ENCODE assay signal across 25 mouse cellular contexts in the genomic region with DNA sequence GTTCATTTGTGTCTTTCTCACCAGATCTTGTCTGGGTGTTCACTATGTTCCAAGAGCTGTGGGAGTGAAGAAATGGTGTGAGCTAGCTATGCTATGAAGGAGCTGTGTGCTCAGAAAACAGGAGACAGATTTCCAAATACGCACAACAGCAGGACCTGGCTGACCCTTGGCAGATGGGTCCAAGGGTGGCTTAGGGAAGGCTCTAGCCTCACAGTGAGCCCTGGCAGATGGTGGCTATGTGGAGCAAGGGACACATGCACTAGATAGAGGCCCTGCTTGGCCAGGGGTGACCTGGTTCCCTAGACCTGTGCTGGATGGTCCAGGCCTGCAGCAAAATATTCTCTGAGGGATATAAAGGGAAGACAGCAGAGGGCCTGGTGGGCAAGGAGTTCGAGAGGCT. TPM values are rescaled to one million over a fixed set of nuclear protein-coding genes. Genes with fewer than 3 reads are reported as not detected.
DNase-seq lines count a peak whose midpoint lies in the region; ATAC-seq lines count a peak whose summit lies in the region.
"Had no signal": no experiment of that assay in that cellular context is flagged by ENCODE, and none has a peak within 500 bp of the region (broad histone marks: within the 10 kb centered on the region; RNA-seq: fewer than 3 reads in every experiment).

No protein-coding gene starts in this region.

- no peak overlapping the region for H3K4me3 ChIP-seq in kidney, embryonic 15.5 days (replicated peaks)
- H3K4me3 ChIP-seq in heart, embryonic 10.5 days: no peak overlapping the region
- H3K4me3 ChIP-seq: forebrain, embryonic 10.5 days; heart, embryonic 13.5 days; hindbrain, embryonic 13.5 days; midbrain, embryonic 15.5 days; myocyte; stomach, embryonic 15.5 days had no signal

- no peak for DNase-seq in cerebellum, postnatal 4 days (ENCODE audit: low spot score in 2 of 2)
- DNase-seq in kidney, postnatal 36 days: peak; percentile 41 to 58
- peak; percentile 38 to 52 for DNase-seq in cerebellum, postnatal 25 days
- peak; percentile 49 for DNase-seq in yolk sac, embryonic 10.5 days (ENCODE audit: low spot score)
- no peak for DNase-seq in heart, embryonic 10.5 days (ENCODE audit: low spot score)
- DNase-seq in embryo, embryonic 10 days (ENCODE audit: low spot score): no peak
- DNase-seq: adrenal gland, postnatal 10 days; gastrocnemius, postnatal 10 days; heart, adult 11 months; right cerebral cortex, postnatal 14 days; thymus, adult 2 months had no signal

- H3K9me3 ChIP-seq in kidney, embryonic 15.5 days (replicated peaks): no peaks in the 10 kb centered on the region
- H3K9me3 ChIP-seq in heart, embryonic 10.5 days: no peaks in the 10 kb centered on the region
- H3K9me3 ChIP-seq: forebrain, embryonic 10.5 days; heart, embryonic 13.5 days; hindbrain, embryonic 13.5 days; midbrain, embryonic 15.5 days; stomach, embryonic 15.5 days had no signal

- WGBS in kidney, embryonic 15.5 days: 82% methylated on average over 2 of the region's 2 CpGs
- 80% methylated on average over 2 of the region's 2 CpGs for WGBS in heart, embryonic 10.5 days

- no peaks in the 10 kb centered on the region for H3K36me3 ChIP-seq in kidney, embryonic 15.5 days
- H3K36me3 ChIP-seq in heart, embryonic 10.5 days: peaks cover 9% of the 10 kb centered on the region
- H3K36me3 ChIP-seq: stomach, embryonic 15.5 days had no signal

- 0 out of 2 replicates have a peak, but pooled peaks have one; percentile 46 for ATAC-seq in cerebellum, adult (ENCODE audit: insufficient number of reproducible peaks, low FRiP score, low TSS enrichment)
- ATAC-seq in kidney, embryonic 15.5 days (replicated peaks; ENCODE audit: low FRiP score): no peak
- ATAC-seq: inflammation-experienced regulatory T-cells, adult 6 months; midbrain, embryonic 15.5 days had no signal

- H3K4me1 ChIP-seq in kidney, embryonic 15.5 days: 0 out of 2 replicates have a peak, but pooled peaks cover 5% of the 10 kb centered on the region
- H3K4me1 ChIP-seq in heart, embryonic 10.5 days: peaks cover 32% of the 10 kb centered on the region
- H3K4me1 ChIP-seq: forebrain, embryonic 10.5 days; midbrain, embryonic 15.5 days had no signal

- H3K27ac ChIP-seq in kidney, embryonic 15.5 days: no peak overlapping the region
- H3K27ac ChIP-seq in heart, embryonic 10.5 days: no peak overlapping the region
- H3K27ac ChIP-seq: forebrain, embryonic 10.5 days; heart, embryonic 13.5 days; hindbrain, embryonic 13.5 days; midbrain, embryonic 15.5 days; stomach, embryonic 15.5 days had no signal

- H3K9ac ChIP-seq in kidney, embryonic 15.5 days: no peak overlapping the region
- H3K9ac ChIP-seq: heart, embryonic 13.5 days; hindbrain, embryonic 13.5 days; midbrain, embryonic 15.5 days; stomach, embryonic 15.5 days had no signal

- no peak overlapping the region for H3K4me2 ChIP-seq in kidney, embryonic 15.5 days
- H3K4me2 ChIP-seq: heart, embryonic 13.5 days; hindbrain, embryonic 13.5 days; midbrain, embryonic 15.5 days; stomach, embryonic 15.5 days had no signal

- H3K27me3 ChIP-seq in kidney, embryonic 15.5 days: no peaks in the 10 kb centered on the region
- no peaks in the 10 kb centered on the region for H3K27me3 ChIP-seq in heart, embryonic 10.5 days (ENCODE audit: insufficient read depth, poor library complexity, severe bottlenecking)
- H3K27me3 ChIP-seq: heart, embryonic 13.5 days; hindbrain, embryonic 13.5 days; midbrain, embryonic 15.5 days; stomach, embryonic 15.5 days had no signal

RNA-seq across cellular contexts. Expression of gene Arhgef7, which starts 13.3 kb away (rescaled TPM):
- 38.6 and 40.1 TPM in 2 replicates for polyA plus RNA-seq in kidney, embryonic 15.5 days (2015; fragmentation: Nextera tagmentation; extraction: Ambion mirVana)
- polyA plus RNA-seq in heart, embryonic 10.5 days (2016; fragmentation: Nextera tagmentation; extraction: Ambion mirVana): 47.5 and 61.3 TPM in 2 replicates

RNA-seq across cellular contexts. Expression of gene 1700016D06Rik, which starts 40.0 kb away (rescaled TPM):
- polyA plus RNA-seq in kidney, embryonic 15.5 days (2015; fragmentation: Nextera tagmentation; extraction: Ambion mirVana): not detected in 2 replicates
- polyA plus RNA-seq in heart, embryonic 10.5 days (2016; fragmentation: Nextera tagmentation; extraction: Ambion mirVana): not detected in 2 replicates
- polyA plus RNA-seq: brain, embryonic 14.5 days; forebrain, embryonic 10.5 days; heart, embryonic 13.5 days; hindbrain, embryonic 13.5 days; inflammation-experienced regulatory T-cells, adult 6 months; large intestine, adult 2 months; limb, embryonic 11.5 days; midbrain, embryonic 15.5 days; neural tube, embryonic 14.5 days; spleen, adult 2 months; stomach, embryonic 15.5 days; thymus, adult 2 months had no signal

Comparison
In these comparisons a context has a peak if more than half of its experiments do, and no peak if none do; other contexts are left out.
1. DNase-seq: peak in kidney, postnatal 36 days (2 of 2), cerebellum, postnatal 25 days (2 of 2) and yolk sac, embryonic 10.5 days (single experiment); none in cerebellum, postnatal 4 days (0 of 2), heart, embryonic 10.5 days (single experiment) and embryo, embryonic 10 days (single experiment).